Mouse (Mus musculus): ENCODE measurements at regions not wholly inside any gene's neighbourhood (a gene's known extent, or its start where the extent isn't known, plus 50 kb on each side); places are given as distances from the start of the nearest gene placed in this dataset.
"Not testable (repeated sequence)": the region's sequence is repeated elsewhere in the genome, so short reads cannot be mapped to it uniquely, and the experiment has no call there.

DNA sequence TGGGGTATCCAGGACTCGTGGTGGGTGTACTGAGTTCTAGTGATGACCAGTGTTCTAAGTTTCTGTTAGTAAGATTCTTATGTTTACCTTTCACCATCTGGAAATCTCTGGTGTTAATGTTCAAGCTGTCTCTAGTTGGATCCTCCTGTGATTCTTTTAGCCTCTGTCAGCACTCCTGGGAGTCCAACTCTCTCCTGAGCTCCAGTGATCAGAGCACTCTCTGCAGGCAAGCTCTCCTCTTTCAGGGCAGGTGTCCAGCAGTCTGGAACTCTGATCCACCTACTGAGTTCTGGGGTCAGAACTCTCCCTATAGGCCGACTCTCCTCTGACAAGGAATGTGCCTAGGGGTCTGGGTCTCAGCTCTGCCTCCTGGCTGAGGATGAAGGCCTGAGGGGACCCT lies 272.6 kb upstream of the Tbl1xr1 start:
- ATAC-seq (replicated peaks; ENCODE audit: low read depth, poor library complexity, severe bottlenecking): not testable (repeated sequence)

- ATAC-seq (replicated peaks; ENCODE audit: low read depth, poor library complexity, severe bottlenecking): peak; percentile 70
These were observed 269.8 kb upstream of the Tbl1xr1 start for GRCm38 (mm10) chr3:21806494-21807157.

- ATAC-seq (replicated peaks; ENCODE audit: low read depth, poor library complexity, severe bottlenecking): peak; percentile 68
These were observed 267.9 kb upstream of the Tbl1xr1 start for GRCm38 (mm10) chr3:21808539-21808938.

- ATAC-seq (replicated peaks; ENCODE audit: low read depth, poor library complexity, severe bottlenecking): no peak
These were observed 266.5 kb upstream of the Tbl1xr1 start for GRCm38 (mm10) chr3:21809769-21810470.

DNA sequence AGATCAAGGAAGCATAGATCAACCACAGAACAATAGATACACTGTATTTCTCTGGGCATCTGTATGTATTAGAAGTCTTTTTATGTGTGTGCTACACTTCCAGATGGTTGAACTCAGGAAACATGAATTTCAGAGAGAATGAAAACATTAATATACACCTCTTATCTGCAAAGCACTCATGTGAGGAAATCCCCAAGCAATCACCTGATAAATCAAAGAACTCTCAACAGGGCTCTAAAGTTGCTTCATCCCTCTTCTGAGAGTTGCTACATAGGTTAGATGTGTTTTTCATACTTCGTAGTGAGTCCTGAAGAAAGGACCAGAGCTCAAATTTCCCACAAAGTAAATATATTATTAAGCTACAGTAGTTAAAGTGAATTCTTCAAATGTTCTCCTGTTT lies 263.1 kb upstream of the Tbl1xr1 start:
- no peak for ATAC-seq (replicated peaks; ENCODE audit: low read depth, poor library complexity, severe bottlenecking)

GRCm38 (mm10) chr3:21816968-21817858 lies 259.2 kb upstream of the Tbl1xr1 start:
- ATAC-seq (replicated peaks; ENCODE audit: low read depth, poor library complexity, severe bottlenecking): no peak

DNA sequence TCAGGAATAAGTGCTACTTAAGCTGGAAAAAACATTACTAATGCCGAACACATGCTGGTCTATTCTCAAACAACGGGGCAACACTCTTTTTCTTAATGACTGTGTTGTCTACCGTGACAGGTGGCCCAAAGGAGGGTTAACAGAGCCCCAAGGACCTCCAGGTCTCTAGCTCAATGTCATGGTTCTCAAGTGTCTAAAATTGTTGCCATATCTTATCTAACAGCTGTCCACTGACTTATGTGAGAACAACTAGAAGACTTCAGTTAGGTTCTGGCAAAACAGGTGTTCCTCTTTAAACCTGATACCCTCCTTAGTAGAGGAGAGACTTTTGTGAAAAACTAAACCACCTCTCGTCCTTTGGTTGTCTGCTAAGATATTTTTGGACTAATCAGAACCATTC lies 257.4 kb upstream of the Tbl1xr1 start:
- no peak for ATAC-seq (replicated peaks; ENCODE audit: low read depth, poor library complexity, severe bottlenecking)

GRCm38 (mm10) chr3:21820051-21820598 lies 256.3 kb upstream of the Tbl1xr1 start:
- peak; percentile 43; the same call in 1 of the 2 replicates for ATAC-seq (replicated peaks; ENCODE audit: low read depth, poor library complexity, severe bottlenecking)

GRCm38 (mm10) chr3:21822675-21823074 lies 253.8 kb upstream of the Tbl1xr1 start:
- ATAC-seq (replicated peaks; ENCODE audit: low read depth, poor library complexity, severe bottlenecking): 0 out of 2 replicates have a peak, but pooled peaks have one; percentile 13

DNA sequence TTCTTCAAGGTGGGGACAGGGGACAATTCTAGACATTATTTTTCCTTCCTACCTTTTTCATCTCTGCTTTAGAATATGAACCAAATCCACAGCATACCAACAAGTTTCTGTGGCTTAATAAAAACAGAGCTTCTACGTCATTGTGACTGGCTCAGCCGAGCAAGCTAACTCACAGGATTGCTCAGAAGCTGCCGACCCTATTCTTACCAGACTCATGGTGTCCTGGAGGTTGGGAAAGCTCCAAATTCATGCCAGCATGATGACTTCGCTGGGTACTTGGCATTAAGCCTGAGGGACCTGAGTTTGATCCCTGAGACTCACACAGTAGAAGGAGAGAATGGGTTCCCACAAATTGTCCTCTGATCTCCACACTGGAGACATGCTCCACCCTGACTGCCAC lies 253.1 kb upstream of the Tbl1xr1 start:
- ATAC-seq (replicated peaks; ENCODE audit: low read depth, poor library complexity, severe bottlenecking): no peak

- ATAC-seq (replicated peaks; ENCODE audit: low read depth, poor library complexity, severe bottlenecking): no peak
These were observed 252.2 kb upstream of the Tbl1xr1 start for GRCm38 (mm10) chr3:21824101-21824880.

DNA sequence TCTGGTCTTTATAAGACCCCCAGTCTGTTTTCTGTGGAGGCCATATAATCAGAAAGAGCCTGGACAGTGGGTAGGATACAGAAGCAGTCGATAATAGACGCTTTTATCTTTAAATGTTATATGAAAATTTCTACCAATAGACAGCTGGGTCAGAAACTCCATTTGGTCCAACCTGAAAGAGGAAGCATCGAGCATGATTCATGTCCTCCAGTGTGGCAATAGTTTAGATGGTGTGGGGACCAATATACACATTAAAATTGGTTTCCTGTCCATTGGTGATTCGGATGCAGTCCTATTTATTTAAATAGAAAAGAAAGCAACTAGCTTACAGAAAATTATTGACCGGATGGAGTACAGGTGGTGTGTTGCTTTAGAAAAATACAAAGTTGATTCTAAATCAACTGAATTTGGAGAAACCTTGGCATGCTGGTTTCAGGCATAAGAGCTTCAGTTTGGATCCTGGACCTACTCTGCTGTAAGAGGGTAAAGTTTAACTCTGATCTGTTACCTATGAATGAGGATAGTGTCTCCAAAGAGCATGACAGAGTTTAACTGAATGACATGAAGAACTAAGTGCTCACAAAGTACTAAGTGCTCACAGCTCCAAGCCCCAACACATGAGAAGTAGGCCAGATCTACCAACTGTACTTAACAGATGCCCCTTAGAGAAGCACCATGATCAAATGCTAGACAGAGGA lies 251.4 kb upstream of the Tbl1xr1 start:
- peak; percentile 77 for ATAC-seq (replicated peaks; ENCODE audit: low read depth, poor library complexity, severe bottlenecking)

- ATAC-seq (replicated peaks; ENCODE audit: low read depth, poor library complexity, severe bottlenecking): no peak
These were observed 248.8 kb upstream of the Tbl1xr1 start for GRCm38 (mm10) chr3:21827656-21828055.

- ATAC-seq (replicated peaks; ENCODE audit: low read depth, poor library complexity, severe bottlenecking): no peak
These were observed 243.3 kb upstream of the Tbl1xr1 start for GRCm38 (mm10) chr3:21833111-21833510.

DNA sequence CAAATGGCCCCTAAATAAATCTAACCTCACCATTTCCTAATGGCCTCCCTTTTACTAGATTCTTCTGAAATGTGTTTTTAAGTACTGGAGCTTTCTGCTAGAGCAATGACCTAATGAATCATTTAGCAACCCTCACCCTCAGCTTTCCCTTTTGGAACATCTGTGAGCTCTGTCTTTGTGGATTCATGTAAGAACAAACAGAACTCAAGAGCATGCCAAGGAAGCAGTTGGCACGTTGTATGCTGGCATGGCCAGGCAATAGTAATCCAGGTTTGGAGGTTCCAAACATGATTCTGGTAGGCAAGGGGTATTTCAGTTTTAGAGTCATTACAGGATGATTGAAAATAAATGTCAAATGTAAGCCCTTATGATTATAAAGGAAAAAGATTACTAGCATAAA lies 240.9 kb upstream of the Tbl1xr1 start:
- no peak for ATAC-seq (replicated peaks; ENCODE audit: low read depth, poor library complexity, severe bottlenecking)

- peak; percentile 67 for ATAC-seq (replicated peaks; ENCODE audit: low read depth, poor library complexity, severe bottlenecking)
These were observed 239.0 kb upstream of the Tbl1xr1 start for GRCm38 (mm10) chr3:21837297-21837946.

DNA sequence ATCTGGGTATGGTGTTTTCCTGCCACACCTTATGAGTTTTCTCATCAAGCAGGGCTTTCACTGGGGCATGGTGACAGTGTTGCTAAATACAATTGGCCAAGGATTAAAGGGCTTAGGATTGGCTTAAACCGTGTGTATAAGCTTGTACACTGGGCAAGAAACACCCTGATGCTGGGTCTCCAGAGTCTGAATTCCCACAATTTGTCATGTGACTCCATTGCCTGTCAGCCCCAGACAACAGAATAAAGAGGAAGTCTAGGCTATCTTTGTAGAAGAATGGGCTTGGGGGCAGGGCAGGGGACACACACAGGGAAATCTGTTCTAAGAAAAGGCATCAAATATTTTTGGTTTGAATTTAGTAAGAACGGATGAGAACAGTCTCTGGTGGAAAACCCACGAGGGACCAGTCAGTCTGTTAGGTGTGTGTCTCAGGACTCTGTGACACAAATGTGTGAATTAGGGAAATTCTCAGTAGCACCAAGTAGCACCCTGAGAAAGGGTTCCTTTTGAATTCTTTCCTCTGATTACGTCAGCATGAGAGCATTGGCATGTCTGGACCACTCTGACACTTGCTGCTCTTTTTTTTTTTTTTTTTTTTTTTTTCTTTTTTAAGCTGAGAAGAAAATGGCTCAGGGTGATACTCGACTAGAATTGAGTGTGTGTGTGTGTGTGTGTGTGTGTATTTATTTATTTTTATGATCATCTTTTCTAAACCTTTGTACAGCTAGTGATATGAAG lies 235.5 kb upstream of the Tbl1xr1 start:
- peak; percentile 85 for ATAC-seq (replicated peaks; ENCODE audit: low read depth, poor library complexity, severe bottlenecking)

DNA sequence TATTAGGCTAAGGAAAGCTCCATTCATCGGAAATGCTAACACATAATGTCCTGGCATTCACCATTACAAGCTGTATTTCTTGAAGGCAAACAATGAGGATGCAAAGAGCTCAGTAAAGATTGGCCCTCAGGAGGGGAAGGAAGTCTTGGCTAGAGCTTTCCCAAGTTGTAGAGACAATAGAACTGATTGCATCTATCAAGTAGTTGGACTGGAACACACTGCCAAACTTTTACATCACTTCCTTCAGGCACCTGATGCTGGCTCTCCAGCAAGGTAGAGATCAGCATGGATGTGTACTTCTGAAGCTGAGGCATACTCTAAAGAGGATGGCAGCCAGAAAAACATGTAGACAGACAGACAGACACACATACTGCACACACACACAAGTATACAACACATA lies 234.9 kb upstream of the Tbl1xr1 start:
- ATAC-seq (replicated peaks; ENCODE audit: low read depth, poor library complexity, severe bottlenecking): no peak

Measured in common myeloid progenitor, adult 5-6 weeks (primary cell).